Mouse (Mus musculus): ENCODE measurements at regions not wholly inside any gene's neighbourhood (a gene's known extent, or its start where the extent isn't known, plus 50 kb on each side); places are given as distances from the start of the nearest gene placed in this dataset.
"Not testable (repeated sequence)": the region's sequence is repeated elsewhere in the genome, so short reads cannot be mapped to it uniquely, and the experiment has no call there.

- not testable (repeated sequence) for H3K27me3 ChIP-seq (ENCODE audit: control insufficient read depth, insufficient read depth, low read length); H3K9me3 ChIP-seq (ENCODE audit: control insufficient read depth, low read length); H3K9ac ChIP-seq (replicated peaks; ENCODE audit: low read depth, low read length); H3K4me3 ChIP-seq (ENCODE audit: low read depth, low read length); H3K27ac ChIP-seq (ENCODE audit: low read depth, low read length); H3K4me1 ChIP-seq (ENCODE audit: control insufficient read depth, insufficient read depth, low read length); ATAC-seq (ENCODE audit: low read depth); H3K4me2 ChIP-seq (ENCODE audit: low read depth, low read length); H3K36me3 ChIP-seq (ENCODE audit: control insufficient read depth, insufficient read depth, low read length)
- WGBS = 89% methylated on average over 6 of the region's 6 CpGs
Observed at GRCm38 (mm10) chr6:107229843-107230242, 299.7 kb upstream of the Lrrn1 start.

GRCm38 (mm10) chr6:107237692-107238091 is 291.9 kb upstream of the Lrrn1 start:
- H3K9ac ChIP-seq (replicated peaks; ENCODE audit: low read depth, low read length) = no peak overlapping the region
- no peak overlapping the region for H3K4me2 ChIP-seq (ENCODE audit: low read depth, low read length)
- H3K36me3 ChIP-seq (ENCODE audit: control insufficient read depth, insufficient read depth, low read length) = no peaks in the 10 kb centered on the region
- 78% methylated on average over 3 of the region's 3 CpGs for WGBS
- no peaks in the 10 kb centered on the region for H3K4me1 ChIP-seq (ENCODE audit: control insufficient read depth, insufficient read depth, low read length)
- no peaks in the 10 kb centered on the region for H3K27me3 ChIP-seq (ENCODE audit: control insufficient read depth, insufficient read depth, low read length)
- no peaks in the 10 kb centered on the region for H3K9me3 ChIP-seq (ENCODE audit: control insufficient read depth, low read length)
- ATAC-seq (ENCODE audit: low read depth) = no peak
- no peak overlapping the region for H3K4me3 ChIP-seq (ENCODE audit: low read depth, low read length)
- no peak overlapping the region for H3K27ac ChIP-seq (ENCODE audit: low read depth, low read length)

GRCm38 (mm10) chr6:107243981-107244380 is 285.6 kb upstream of the Lrrn1 start:
- Histone ChIP-seq H3K27ac (ENCODE audit: low read depth, low read length) (no peak overlapping the region), H3K36me3 (ENCODE audit: control insufficient read depth, insufficient read depth, low read length) (no peaks in the 10 kb centered on the region), H3K4me2 (ENCODE audit: low read depth, low read length) (no peak overlapping the region), H3K9ac (replicated peaks; ENCODE audit: low read depth, low read length) (no peak overlapping the region), H3K9me3 (ENCODE audit: control insufficient read depth, low read length) (no peaks in the 10 kb centered on the region), H3K27me3 (ENCODE audit: control insufficient read depth, insufficient read depth, low read length) (no peaks in the 10 kb centered on the region), H3K4me3 (ENCODE audit: low read depth, low read length) (no peak overlapping the region), H3K4me1 (ENCODE audit: control insufficient read depth, insufficient read depth, low read length) (no peaks in the 10 kb centered on the region)
- 45% methylated on average over 3 of the region's 3 CpGs for WGBS
- ATAC-seq (ENCODE audit: low read depth) = no peak

- WGBS = 94% methylated on average over 15 of the region's 15 CpGs
- no peaks in the 10 kb centered on the region for H3K36me3 ChIP-seq (ENCODE audit: control insufficient read depth, insufficient read depth, low read length)
- no peak overlapping the region for H3K4me3 ChIP-seq (ENCODE audit: low read depth, low read length)
- no peaks in the 10 kb centered on the region for H3K27me3 ChIP-seq (ENCODE audit: control insufficient read depth, insufficient read depth, low read length)
- H3K27ac ChIP-seq (ENCODE audit: low read depth, low read length) = no peak overlapping the region
- no peaks in the 10 kb centered on the region for H3K4me1 ChIP-seq (ENCODE audit: control insufficient read depth, insufficient read depth, low read length)
- H3K9ac ChIP-seq (replicated peaks; ENCODE audit: low read depth, low read length) = no peak overlapping the region
- no peaks in the 10 kb centered on the region for H3K9me3 ChIP-seq (ENCODE audit: control insufficient read depth, low read length)
- H3K4me2 ChIP-seq (ENCODE audit: low read depth, low read length) = no peak overlapping the region
- ATAC-seq (ENCODE audit: low read depth) = no peak
Observed at GRCm38 (mm10) chr6:107280348-107280747, 249.2 kb upstream of the Lrrn1 start.

- H3K4me1 ChIP-seq (ENCODE audit: control insufficient read depth, insufficient read depth, low read length) = no peaks in the 10 kb centered on the region
- no peaks in the 10 kb centered on the region for H3K27me3 ChIP-seq (ENCODE audit: control insufficient read depth, insufficient read depth, low read length)
- no peak overlapping the region for H3K4me2 ChIP-seq (ENCODE audit: low read depth, low read length)
- H3K4me3 ChIP-seq (ENCODE audit: low read depth, low read length) = no peak overlapping the region
- no peaks in the 10 kb centered on the region for H3K36me3 ChIP-seq (ENCODE audit: control insufficient read depth, insufficient read depth, low read length)
- H3K9ac ChIP-seq (replicated peaks; ENCODE audit: low read depth, low read length) = no peak overlapping the region
- H3K27ac ChIP-seq (ENCODE audit: low read depth, low read length) = no peak overlapping the region
- ATAC-seq (ENCODE audit: low read depth) = no peak
- no peaks in the 10 kb centered on the region for H3K9me3 ChIP-seq (ENCODE audit: control insufficient read depth, low read length)
- WGBS = 72% methylated on average over 3 of the region's 3 CpGs
Observed at GRCm38 (mm10) chr6:107290850-107291249, 238.7 kb upstream of the Lrrn1 start.

- no peak overlapping the region for H3K27ac ChIP-seq (ENCODE audit: low read depth, low read length)
- no peaks in the 10 kb centered on the region for H3K4me1 ChIP-seq (ENCODE audit: control insufficient read depth, insufficient read depth, low read length)
- no peaks in the 10 kb centered on the region for H3K9me3 ChIP-seq (ENCODE audit: control insufficient read depth, low read length)
- H3K36me3 ChIP-seq (ENCODE audit: control insufficient read depth, insufficient read depth, low read length) = no peaks in the 10 kb centered on the region
- no peak overlapping the region for H3K4me3 ChIP-seq (ENCODE audit: low read depth, low read length)
- H3K4me2 ChIP-seq (ENCODE audit: low read depth, low read length) = no peak overlapping the region
- 83% methylated on average over 1 of the region's 1 CpGs for WGBS
- no peak overlapping the region for H3K9ac ChIP-seq (replicated peaks; ENCODE audit: low read depth, low read length)
- peak; percentile 65; the same call in 1 of the 2 replicates for ATAC-seq (ENCODE audit: low read depth)
- H3K27me3 ChIP-seq (ENCODE audit: control insufficient read depth, insufficient read depth, low read length) = no peaks in the 10 kb centered on the region
Observed at GRCm38 (mm10) chr6:107303676-107304369, 225.7 kb upstream of the Lrrn1 start.

GRCm38 (mm10) chr6:107319565-107319964 is 210.0 kb upstream of the Lrrn1 start:
- no peak overlapping the region for H3K4me3 ChIP-seq (ENCODE audit: low read depth, low read length)
- H3K36me3 ChIP-seq (ENCODE audit: control insufficient read depth, insufficient read depth, low read length) = no peaks in the 10 kb centered on the region
- no peak overlapping the region for H3K9ac ChIP-seq (replicated peaks; ENCODE audit: low read depth, low read length)
- no peaks in the 10 kb centered on the region for H3K4me1 ChIP-seq (ENCODE audit: control insufficient read depth, insufficient read depth, low read length)
- H3K4me2 ChIP-seq (ENCODE audit: low read depth, low read length) = no peak overlapping the region
- H3K27ac ChIP-seq (ENCODE audit: low read depth, low read length) = no peak overlapping the region
- no peaks in the 10 kb centered on the region for H3K27me3 ChIP-seq (ENCODE audit: control insufficient read depth, insufficient read depth, low read length)
- no peak for ATAC-seq (ENCODE audit: low read depth)
- no peaks in the 10 kb centered on the region for H3K9me3 ChIP-seq (ENCODE audit: control insufficient read depth, low read length)
- WGBS = 87% methylated on average over 1 of the region's 1 CpGs

GRCm38 (mm10) chr6:107350503-107350902 is 179.1 kb upstream of the Lrrn1 start:
- Histone ChIP-seq H3K9ac (replicated peaks; ENCODE audit: low read depth, low read length) (no peak overlapping the region), H3K4me1 (ENCODE audit: control insufficient read depth, insufficient read depth, low read length) (no peaks in the 10 kb centered on the region), H3K27ac (ENCODE audit: low read depth, low read length) (no peak overlapping the region), H3K27me3 (ENCODE audit: control insufficient read depth, insufficient read depth, low read length) (no peaks in the 10 kb centered on the region), H3K9me3 (ENCODE audit: control insufficient read depth, low read length) (no peaks in the 10 kb centered on the region), H3K4me2 (ENCODE audit: low read depth, low read length) (no peak overlapping the region), H3K4me3 (ENCODE audit: low read depth, low read length) (no peak overlapping the region), H3K36me3 (ENCODE audit: control insufficient read depth, insufficient read depth, low read length) (no peaks in the 10 kb centered on the region)
- 78% methylated on average over 4 of the region's 4 CpGs for WGBS
- ATAC-seq (ENCODE audit: low read depth) = no peak

GRCm38 (mm10) chr6:107375274-107375673 is 154.3 kb upstream of the Lrrn1 start:
- peak; percentile 83 for ATAC-seq (ENCODE audit: low read depth)
- Histone ChIP-seq H3K27me3 (ENCODE audit: control insufficient read depth, insufficient read depth, low read length) (no peaks in the 10 kb centered on the region), H3K4me2 (ENCODE audit: low read depth, low read length) (no peak overlapping the region)

More at GRCm38 (mm10) chr6:107375274-107375673, 154.3 kb upstream of the Lrrn1 start:
- no peaks in the 10 kb centered on the region for H3K4me1 ChIP-seq (ENCODE audit: control insufficient read depth, insufficient read depth, low read length)
- no peak overlapping the region for H3K4me3 ChIP-seq (ENCODE audit: low read depth, low read length)
- H3K9ac ChIP-seq (replicated peaks; ENCODE audit: low read depth, low read length) = no peak overlapping the region
- H3K36me3 ChIP-seq (ENCODE audit: control insufficient read depth, insufficient read depth, low read length) = no peaks in the 10 kb centered on the region
- no peaks in the 10 kb centered on the region for H3K9me3 ChIP-seq (ENCODE audit: control insufficient read depth, low read length)
- no peak overlapping the region for H3K27ac ChIP-seq (ENCODE audit: low read depth, low read length)

All from neural tube, embryonic 14.5 days (tissue).